Mouse (Mus musculus) intestine, embryonic 14.5 days (tissue): ENCODE measurements at regions not wholly inside any gene's neighbourhood (a gene's known extent, or its start where the extent isn't known, plus 50 kb on each side); places are given as distances from the start of the nearest gene placed in this dataset.

Experiments used
- ATAC-seq: fragments of 200-750 bp; cut with Nextera tagmentation; replicated peaks from 2 replicates; pipeline ENCODE4 v1.8.0; 2017; ENCODE audit warnings: low read depth, moderate number of reproducible peaks, moderate TSS enrichment, moderate library complexity; ENCODE audit not compliant: low FRiP score, low TSS enrichment
- DNase-seq: peaks from one replicate; pipeline ENCODE4 v3.0.0-alpha.2; 2018; ENCODE audit warnings: low spot score
- H3K27ac ChIP-seq: fragments of 300-500 bp; sonication (generic); 2 replicates; pipeline ENCODE4 v1.5.1; 2014; ENCODE audit warnings: low read depth, mild to moderate bottlenecking, control low read depth
- H3K27me3 ChIP-seq: fragments of 300-500 bp; sonication (generic); replicated peaks from 2 replicates; pipeline ENCODE4 v1.6.1; 2014; ENCODE audit warnings: low read length, control low read depth; ENCODE audit not compliant: control insufficient read depth, insufficient read depth
- H3K36me3 ChIP-seq: fragments of 300-500 bp; sonication (generic); 2 replicates; pipeline ENCODE4 v1.6.1; 2014; ENCODE audit warnings: low read length, control low read depth; ENCODE audit not compliant: control insufficient read depth, insufficient read depth
- H3K4me1 ChIP-seq: fragments of 300-500 bp; sonication (generic); replicated peaks from 2 replicates; pipeline ENCODE4 v1.6.1; 2014; ENCODE audit warnings: low read length, control low read depth, mixed read lengths; ENCODE audit not compliant: control insufficient read depth, insufficient read depth
- H3K4me2 ChIP-seq: fragments of 300-500 bp; sonication (generic); 2 replicates; pipeline ENCODE4 v1.6.1; 2014; ENCODE audit warnings: low read length
- H3K4me3 ChIP-seq: fragments of 300-500 bp; sonication (generic); 2 replicates; pipeline ENCODE4 v1.5.1; 2014; ENCODE audit warnings: low read depth, low read length, control low read depth, mixed read lengths
- H3K9ac ChIP-seq: fragments of 300-500 bp; sonication (generic); 2 replicates; pipeline ENCODE4 v1.6.1; 2014; ENCODE audit warnings: mild to moderate bottlenecking, low read length
- H3K9me3 ChIP-seq: fragments of 300-500 bp; sonication (generic); 2 replicates; pipeline ENCODE4 v1.6.1; 2016; ENCODE audit warnings: low read length, control low read depth; ENCODE audit not compliant: control insufficient read depth
- WGBS: fragments of 180-500 bp; shearing (Covaris S2); extraction: QIAGEN DNeasy Blood & Tissue Kit; methylation state at CpG from one replicate; pipeline ENCODE4 v1.1.7; 2014; 5-methylcytosine and 5-hydroxymethylcytosine counted together

- Histone ChIP-seq H3K9ac (no peak overlapping the region), H3K36me3 (no peaks in the 10 kb centered on the region), H3K4me3 (no peak overlapping the region), H3K27ac (no peak overlapping the region), H3K4me1 (0 out of 2 replicates have a peak, but pooled peaks cover 3% of the 10 kb centered on the region), H3K4me2 (no peak overlapping the region), H3K9me3 (no peaks in the 10 kb centered on the region), H3K27me3 (no peaks in the 10 kb centered on the region)
- ATAC-seq (no peak), DNase-seq (no peak)
- WGBS, result 89% methylated on average over 7 of the region's 7 CpGs
Observed at GRCm38 (mm10) chr17:51362801-51363200, 183.6 kb upstream of the Tbc1d5 start.

GRCm38 (mm10) chr17:51362271-51362670 lies 183.1 kb upstream of the Tbc1d5 start:
- Histone ChIP-seq H3K27ac (no peak overlapping the region), H3K36me3 (no peaks in the 10 kb centered on the region), H3K4me1 (0 out of 2 replicates have a peak, but pooled peaks cover 3% of the 10 kb centered on the region), H3K9me3 (no peaks in the 10 kb centered on the region), H3K4me3 (no peak overlapping the region), H3K4me2 (no peak overlapping the region), H3K9ac (no peak overlapping the region), H3K27me3 (no peaks in the 10 kb centered on the region)
- ATAC-seq, result no peak
- 94% methylated on average over 12 of the region's 12 CpGs for WGBS
- DNase-seq, result no peak

DNA sequence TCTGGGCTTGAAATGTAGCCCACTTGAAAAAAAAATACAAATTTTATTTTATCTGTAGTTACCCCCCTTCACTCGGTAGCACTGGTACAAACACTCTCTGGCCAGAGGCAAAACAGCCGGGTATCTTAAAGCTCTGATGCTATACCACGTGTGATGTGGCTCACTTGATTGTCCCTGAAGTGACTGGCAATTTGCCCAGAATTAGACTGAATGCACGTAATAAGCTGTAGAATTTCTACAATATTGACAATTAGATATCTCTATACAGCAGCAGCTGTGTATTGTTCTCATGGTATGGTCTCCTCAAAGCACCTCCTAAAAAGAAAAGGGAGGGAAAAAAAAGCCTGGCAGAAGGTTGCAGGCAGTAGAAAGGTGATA lies 179.2 kb upstream of the Tbc1d5 start:
- H3K27ac ChIP-seq, result no peak overlapping the region
- H3K9me3 ChIP-seq, result no peaks in the 10 kb centered on the region
- 0 out of 2 replicates have a peak, but pooled peaks cover 3% of the 10 kb centered on the region for H3K4me1 ChIP-seq
- no peak overlapping the region for H3K9ac ChIP-seq
- no peaks in the 10 kb centered on the region for H3K36me3 ChIP-seq
- WGBS, result 32% methylated on average over 4 of the region's 4 CpGs
- no peak for DNase-seq
- H3K27me3 ChIP-seq, result no peaks in the 10 kb centered on the region
- no peak overlapping the region for H3K4me2 ChIP-seq
- H3K4me3 ChIP-seq, result no peak overlapping the region
- no peak for ATAC-seq

GRCm38 (mm10) chr17:51357690-51358361 lies 178.7 kb upstream of the Tbc1d5 start:
- 50% methylated on average over 5 of the region's 5 CpGs for WGBS

DNA sequence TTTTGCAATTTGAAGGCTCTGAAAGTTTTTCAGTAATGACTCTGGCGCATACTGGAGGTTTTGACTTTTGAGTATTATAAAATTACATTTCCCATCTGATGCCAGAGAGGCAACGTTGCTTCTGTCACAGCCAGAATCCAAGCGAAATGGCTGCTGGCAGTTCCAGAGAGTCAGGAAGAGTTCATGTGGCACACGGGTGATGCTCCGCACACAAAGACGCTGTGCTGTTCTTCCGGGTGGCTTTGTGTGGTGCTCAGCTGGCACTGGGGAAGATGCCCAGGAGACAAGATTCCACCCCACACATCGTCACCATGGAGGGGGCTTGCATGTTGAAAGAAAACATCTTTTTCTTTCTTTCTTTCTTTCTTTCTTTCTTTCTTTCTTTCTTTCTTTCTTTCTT lies 177.3 kb upstream of the Tbc1d5 start:
- Histone ChIP-seq H3K9me3 (no peaks in the 10 kb centered on the region), H3K4me1 (0 out of 2 replicates have a peak, but pooled peaks cover 3% of the 10 kb centered on the region), H3K27ac (no peak overlapping the region), H3K4me3 (no peak overlapping the region), H3K36me3 (no peaks in the 10 kb centered on the region), H3K9ac (no peak overlapping the region), H3K27me3 (no peaks in the 10 kb centered on the region), H3K4me2 (no peak overlapping the region)
- WGBS, result 89% methylated on average over 8 of the region's 8 CpGs
- no peak for DNase-seq
- no peak for ATAC-seq

More at GRCm38 (mm10) chr17:51357690-51358361, 178.7 kb upstream of the Tbc1d5 start:
- ATAC-seq (no peak), DNase-seq (no peak)
- Histone ChIP-seq H3K4me1 (0 out of 2 replicates have a peak, but pooled peaks cover 3% of the 10 kb centered on the region), H3K27me3 (no peaks in the 10 kb centered on the region), H3K36me3 (no peaks in the 10 kb centered on the region), H3K4me3 (no peak overlapping the region), H3K9me3 (no peaks in the 10 kb centered on the region), H3K9ac (no peak overlapping the region), H3K4me2 (no peak overlapping the region), H3K27ac (no peak overlapping the region)

- Histone ChIP-seq H3K36me3 (no peaks in the 10 kb centered on the region), H3K4me1 (no peaks in the 10 kb centered on the region), H3K9me3 (no peaks in the 10 kb centered on the region), H3K27ac (no peak overlapping the region), H3K27me3 (no peaks in the 10 kb centered on the region), H3K9ac (no peak overlapping the region), H3K4me2 (no peak overlapping the region), H3K4me3 (no peak overlapping the region)
- 76% methylated on average over 7 of the region's 7 CpGs for WGBS
- ATAC-seq (no peak), DNase-seq (no peak)
Observed at GRCm38 (mm10) chr17:51321868-51322267, 142.7 kb upstream of the Tbc1d5 start.

GRCm38 (mm10) chr17:51321025-51321424 lies 141.9 kb upstream of the Tbc1d5 start:
- no peaks in the 10 kb centered on the region for H3K4me1 ChIP-seq
- no peak for DNase-seq
- 69% methylated on average over 5 of the region's 5 CpGs for WGBS
- H3K36me3 ChIP-seq, result no peaks in the 10 kb centered on the region
- H3K27me3 ChIP-seq, result no peaks in the 10 kb centered on the region
- H3K9ac ChIP-seq, result no peak overlapping the region
- no peak overlapping the region for H3K27ac ChIP-seq
- H3K4me3 ChIP-seq, result no peak overlapping the region
- H3K4me2 ChIP-seq, result no peak overlapping the region
- ATAC-seq, result no peak
- H3K9me3 ChIP-seq, result no peaks in the 10 kb centered on the region

DNA sequence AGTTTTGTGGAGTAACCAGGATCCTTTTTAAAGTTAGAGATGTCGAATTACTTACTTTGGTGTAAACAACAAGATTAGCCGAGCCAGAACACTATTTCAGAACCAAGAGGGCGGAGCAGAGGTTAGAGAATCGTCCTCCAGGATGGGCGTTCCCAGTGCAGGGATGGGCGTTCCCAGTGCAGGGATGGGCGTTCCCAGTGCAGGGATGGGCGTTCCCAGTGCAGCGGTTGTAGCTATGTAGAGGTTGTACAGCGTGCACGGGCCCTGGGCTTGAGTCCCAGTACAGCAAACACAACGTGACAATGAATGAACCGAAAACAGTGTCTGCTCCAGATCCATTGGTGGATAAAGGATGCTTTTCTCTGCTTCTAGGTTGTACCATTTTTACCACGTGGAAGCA lies 125.8 kb upstream of the Tbc1d5 start:
- no peak for DNase-seq
- H3K4me1 ChIP-seq, result no peaks in the 10 kb centered on the region
- H3K36me3 ChIP-seq, result no peaks in the 10 kb centered on the region
- no peaks in the 10 kb centered on the region for H3K9me3 ChIP-seq
- H3K27ac ChIP-seq, result no peak overlapping the region
- ATAC-seq, result no peak
- no peak overlapping the region for H3K4me2 ChIP-seq
- no peak overlapping the region for H3K4me3 ChIP-seq
- H3K9ac ChIP-seq, result no peak overlapping the region
- no peaks in the 10 kb centered on the region for H3K27me3 ChIP-seq
- WGBS, result 52% methylated on average over 14 of the region's 14 CpGs

GRCm38 (mm10) chr17:51290741-51291140 lies 111.6 kb upstream of the Tbc1d5 start:
- H3K27me3 ChIP-seq, result no peaks in the 10 kb centered on the region
- no peaks in the 10 kb centered on the region for H3K4me1 ChIP-seq
- no peaks in the 10 kb centered on the region for H3K36me3 ChIP-seq
- ATAC-seq, result no peak
- H3K4me3 ChIP-seq, result no peak overlapping the region
- WGBS, result 92% methylated on average over 1 of the region's 1 CpGs
- no peak overlapping the region for H3K27ac ChIP-seq
- no peak for DNase-seq
- no peak overlapping the region for H3K4me2 ChIP-seq
- H3K9ac ChIP-seq, result no peak overlapping the region
- no peaks in the 10 kb centered on the region for H3K9me3 ChIP-seq
